Mouse (Mus musculus) cerebellum, postnatal 25 days (tissue): ENCODE results near the gene Tssk2.

Experiments used
- DNase-seq, 2 experiments: peaks; one replicate each; pipeline ENCODE4 v3.0.0; 2021; ENCODE audit warnings: mixed read lengths in 2 of 2

Gene Tssk2

GRCm38 (mm10) chr16:17911052-17911595 is 12.7 kb downstream of the Tssk2 start, which contains the start of gene Ess2:
Gene Ess2, minus strand, starts transcription at chr16:17911348.
- peak; percentile 92 for DNase-seq

GRCm38 (mm10) chr16:17914307-17915249 is 16.1 kb downstream of the Tssk2 start, which contains the start of gene Gsc2:
Gene Gsc2, minus strand, starts transcription at chr16:17915059.
- DNase-seq, result no peak

- DNase-seq, result no peak
These were observed 22.1 kb downstream of the Tssk2 start for GRCm38 (mm10) chr16:17920586-17920985.

GRCm38 (mm10) chr16:17921325-17922162 is 23.1 kb downstream of the Tssk2 start:
- DNase-seq, result peak; percentile 96 to 98

GRCm38 (mm10) chr16:17922163-17922538 is 23.7 kb downstream of the Tssk2 start:
- DNase-seq, result peak in 1 of 2 experiments; percentile 64

GRCm38 (mm10) chr16:17927351-17928082 is 29.1 kb downstream of the Tssk2 start:
- peak; percentile 53 to 57 for DNase-seq

GRCm38 (mm10) chr16:17928087-17928580 is 29.7 kb downstream of the Tssk2 start, which contains the start of gene Slc25a1:
Gene Slc25a1, minus strand, starts transcription at chr16:17928219.
- peak; percentile 65 to 79 for DNase-seq

- DNase-seq, result peak; percentile 46 to 69
These were observed 30.2 kb downstream of the Tssk2 start for GRCm38 (mm10) chr16:17928627-17929104.

GRCm38 (mm10) chr16:17929211-17929610 is 30.8 kb downstream of the Tssk2 start:
- no peak for DNase-seq

- DNase-seq, result no peak
These were observed 31.2 kb downstream of the Tssk2 start for GRCm38 (mm10) chr16:17929631-17930030.

- DNase-seq, result no peak
These were observed 33.5 kb downstream of the Tssk2 start for GRCm38 (mm10) chr16:17931906-17932460.

- DNase-seq, result no peak
These were observed 35.4 kb downstream of the Tssk2 start for GRCm38 (mm10) chr16:17933594-17934444.

- DNase-seq, result no peak
These were observed 36.0 kb downstream of the Tssk2 start for GRCm38 (mm10) chr16:17934445-17934910.

GRCm38 (mm10) chr16:17936776-17937175 is 38.3 kb downstream of the Tssk2 start:
- no peak for DNase-seq

- DNase-seq, result no peak
These were observed 39.8 kb downstream of the Tssk2 start for GRCm38 (mm10) chr16:17938187-17938586.

- peak; percentile 77 to 86 for DNase-seq
These were observed 40.4 kb downstream of the Tssk2 start for GRCm38 (mm10) chr16:17938821-17939220.

- DNase-seq, result peak in 1 of 2 experiments; percentile 25
These were observed 40.9 kb downstream of the Tssk2 start for GRCm38 (mm10) chr16:17939255-17939751.

GRCm38 (mm10) chr16:17943466-17943865 is 45.0 kb downstream of the Tssk2 start:
- DNase-seq, result no peak

- DNase-seq, result no peak
These were observed 46.8 kb downstream of the Tssk2 start for GRCm38 (mm10) chr16:17945081-17945831.
